Mouse (Mus musculus) hindbrain, embryonic 15.5 days (tissue): ENCODE data around the gene Cnot8. TPM values are rescaled to one million over a fixed set of nuclear protein-coding genes. Genes with fewer than 3 reads are reported as not detected.
A peak's percentile ranks its signal among the peaks of the same experiment; 100 is the strongest.
"Not testable (repeated sequence)": the region's sequence is repeated elsewhere in the genome, so short reads cannot be mapped to it uniquely, and the experiment has no call there.

Source experiments
- ATAC-seq: fragments of 200-750 bp; cut with Nextera tagmentation; 2 replicates; pipeline ENCODE4 v1.8.0; 2017; ENCODE audit warnings: low read depth, moderate number of reproducible peaks, moderate TSS enrichment; ENCODE audit not compliant: low FRiP score
- H3K27ac ChIP-seq: fragments of 300-500 bp; sonication (generic); replicated peaks from 2 replicates; pipeline ENCODE4 v1.5.1; 2015; ENCODE audit warnings: mild to moderate bottlenecking, inconsistent platforms
- H3K27me3 ChIP-seq: fragments of 300-500 bp; sonication (generic); 2 replicates; pipeline ENCODE4 v1.6.1; 2015; ENCODE audit warnings: control low read depth, inconsistent platforms
- H3K36me3 ChIP-seq: fragments of 300-500 bp; sonication (generic); 2 replicates; pipeline ENCODE4 v1.6.1; 2015; ENCODE audit warnings: control low read depth, inconsistent platforms
- H3K4me1 ChIP-seq: fragments of 300-500 bp; sonication (generic); replicated peaks from 2 replicates; pipeline ENCODE4 v1.6.1; 2015; ENCODE audit warnings: control low read depth, inconsistent platforms
- H3K4me2 ChIP-seq: fragments of 300-500 bp; sonication (generic); 2 replicates; pipeline ENCODE4 v1.6.1; 2015; ENCODE audit warnings: moderate library complexity, mild to moderate bottlenecking, inconsistent platforms
- H3K4me3 ChIP-seq: fragments of 300-500 bp; sonication (generic); 2 replicates; pipeline ENCODE4 v1.5.1; 2015; ENCODE audit warnings: mild to moderate bottlenecking, inconsistent platforms
- H3K9ac ChIP-seq: fragments of 300-500 bp; sonication (generic); 2 replicates; pipeline ENCODE4 v1.6.1; 2015; ENCODE audit warnings: inconsistent platforms
- H3K9me3 ChIP-seq: fragments of 300-500 bp; sonication (generic); 2 replicates; pipeline ENCODE4 v1.6.1; 2016; ENCODE audit warnings: control low read depth, inconsistent platforms
- WGBS: fragments of 180-500 bp; shearing (Covaris S2); methylation state at CpG from one replicate; pipeline ENCODE4 v1.1.7; 2015; 5-methylcytosine and 5-hydroxymethylcytosine counted together
- polyA plus RNA-seq: library from polyadenylated mRNA; unstranded; fragments of >200 nt; fragmentation: Nextera tagmentation; extraction: Ambion mirVana; gene quantifications from 2 replicates; pipeline ENCODE4 v1.2.1, GENCODE M21; 2015

Gene Cnot8
- polyA plus RNA-seq = 103 and 106 TPM in 2 replicates

GRCm38 (mm10) chr11:58103697-58104306, at the start of gene Cnot8:
Gene Cnot8, plus strand, starts transcription at chr11:58104153.
- WGBS = under 1% methylated on average over 55 of the region's 55 CpGs
- peak; percentile 97 for ATAC-seq

GRCm38 (mm10) chr11:58057455-58057854, 46.5 kb upstream of the Cnot8 start:
- H3K27me3 ChIP-seq = no peaks in the 10 kb centered on the region
- no peak overlapping the region for H3K9ac ChIP-seq
- WGBS = 41% methylated on average over 6 of the region's 6 CpGs
- no peak overlapping the region for H3K4me3 ChIP-seq
- H3K4me2 ChIP-seq = no peak overlapping the region
- H3K9me3 ChIP-seq = no peaks in the 10 kb centered on the region
- H3K4me1 ChIP-seq = no peaks in the 10 kb centered on the region
- no peak overlapping the region for H3K27ac ChIP-seq
- no peak for ATAC-seq
- peaks cover 61% of the 10 kb centered on the region for H3K36me3 ChIP-seq

More at GRCm38 (mm10) chr11:58103697-58104306, at the start of gene Cnot8:
- peak within 1 kb of the TSS; percentile 89 for H3K27ac ChIP-seq
- H3K9me3 ChIP-seq = no peaks in the 10 kb centered on the region
- H3K36me3 ChIP-seq = no peaks in the 10 kb centered on the region
- H3K4me2 ChIP-seq = peak within 1 kb of the TSS; percentile 69
- peaks cover 36% of the 10 kb centered on the region for H3K4me1 ChIP-seq
- peaks cover 5% of the 10 kb centered on the region for H3K27me3 ChIP-seq
- peak within 1 kb of the TSS; percentile 93 for H3K4me3 ChIP-seq
- peak within 1 kb of the TSS; percentile 89 for H3K9ac ChIP-seq

GRCm38 (mm10) chr11:58059752-58060151, 44.2 kb upstream of the Cnot8 start:
- H3K4me1 ChIP-seq, H3K4me3 ChIP-seq: not testable (repeated sequence)

DNA sequence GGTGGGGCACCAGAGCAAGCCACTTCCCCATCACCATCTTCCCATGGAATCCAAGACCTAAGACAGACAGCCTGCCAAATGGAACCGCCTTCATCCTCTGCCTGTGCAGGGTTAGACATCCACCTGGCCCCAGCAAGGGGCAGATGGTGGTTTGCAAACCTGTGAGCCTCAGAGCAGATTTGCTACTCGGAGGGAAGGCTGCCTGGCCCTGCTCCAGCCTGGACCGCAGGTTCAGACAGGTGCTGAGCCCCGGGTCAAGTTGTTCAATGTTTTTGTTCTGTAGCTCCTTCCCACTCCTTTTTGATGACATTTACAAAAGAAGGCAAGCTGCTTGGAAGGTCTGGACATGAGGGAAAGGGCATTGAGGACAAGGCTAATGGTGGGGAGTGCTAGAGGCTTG, 42.7 kb upstream of the Cnot8 start:
- not testable (repeated sequence) for H3K27ac ChIP-seq, H3K27me3 ChIP-seq, H3K4me1 ChIP-seq, H3K4me2 ChIP-seq, H3K9me3 ChIP-seq, H3K9ac ChIP-seq, H3K4me3 ChIP-seq, ATAC-seq
- 96% methylated on average over 4 of the region's 4 CpGs for WGBS
- H3K36me3 ChIP-seq = peaks cover 28% of the 10 kb centered on the region

More at GRCm38 (mm10) chr11:58059752-58060151, 44.2 kb upstream of the Cnot8 start:
- H3K9ac ChIP-seq, H3K27ac ChIP-seq, H3K9me3 ChIP-seq, H3K27me3 ChIP-seq, H3K4me2 ChIP-seq: not testable (repeated sequence)
- WGBS = 92% methylated on average over 7 of the region's 7 CpGs
- peaks cover 40% of the 10 kb centered on the region for H3K36me3 ChIP-seq
- 0 out of 2 replicates have a peak, but pooled peaks have one; percentile 36 for ATAC-seq

DNA sequence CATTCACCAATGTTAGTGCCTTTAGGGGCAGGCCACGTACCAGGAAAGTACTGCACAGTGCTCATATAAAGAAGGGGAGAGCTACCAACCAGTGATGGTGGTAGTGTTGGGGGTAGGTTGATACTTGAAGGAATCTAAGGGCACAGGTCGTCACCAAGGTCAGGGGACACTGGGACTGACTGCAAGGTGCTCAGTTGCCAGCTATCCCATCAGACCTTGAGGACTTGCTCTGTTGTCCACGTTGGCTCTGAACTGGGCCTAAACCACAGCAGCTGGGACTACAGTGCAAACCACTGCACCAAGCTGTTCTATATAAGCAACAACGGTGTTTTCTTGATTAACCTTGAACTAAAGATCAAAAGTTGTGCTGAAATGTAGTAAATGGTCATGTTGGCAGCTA, 41.4 kb upstream of the Cnot8 start:
- Histone ChIP-seq H3K27me3 (no peaks in the 10 kb centered on the region), H3K9ac (no peak overlapping the region), H3K27ac (no peak overlapping the region), H3K4me2 (no peak overlapping the region), H3K9me3 (no peaks in the 10 kb centered on the region), H3K36me3 (peaks cover 16% of the 10 kb centered on the region), H3K4me1 (0 out of 2 replicates have a peak, but pooled peaks cover 5% of the 10 kb centered on the region), H3K4me3 (no peak overlapping the region)
- ATAC-seq = no peak
- WGBS = 89% methylated on average over 4 of the region's 4 CpGs

- Histone ChIP-seq H3K9ac (no peak overlapping the region), H3K27me3 (no peaks in the 10 kb centered on the region), H3K27ac (no peak overlapping the region), H3K36me3 (no peaks in the 10 kb centered on the region; the same call in 1 of the 2 replicates), H3K4me2 (no peak overlapping the region), H3K9me3 (no peaks in the 10 kb centered on the region), H3K4me1 (0 out of 2 replicates have a peak, but pooled peaks cover 5% of the 10 kb centered on the region), H3K4me3 (no peak overlapping the region)
- 89% methylated on average over 4 of the region's 4 CpGs for WGBS
- no peak for ATAC-seq
Measured at GRCm38 (mm10) chr11:58065025-58065424, 38.9 kb upstream of the Cnot8 start.

DNA sequence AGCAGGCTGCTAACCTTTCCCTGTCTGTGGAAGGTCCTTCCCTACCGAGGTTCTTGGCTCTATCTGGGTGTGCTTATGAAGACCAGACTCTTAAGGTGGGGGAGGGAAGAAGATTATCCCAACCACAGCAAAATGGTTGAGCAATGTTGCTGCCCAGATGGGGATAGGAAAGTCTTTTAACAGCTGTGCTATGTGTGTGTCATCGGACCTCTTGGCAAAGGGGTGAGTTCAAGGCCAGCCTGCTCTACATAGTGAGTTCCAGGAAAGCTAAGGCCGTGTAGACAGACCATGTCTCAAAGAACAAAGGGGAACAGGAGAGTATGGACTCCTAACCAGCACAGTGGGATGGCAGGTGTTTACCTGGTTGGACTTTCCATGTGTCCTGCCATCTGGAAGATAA, 31.0 kb upstream of the Cnot8 start:
- H3K27ac ChIP-seq = no peak overlapping the region
- H3K36me3 ChIP-seq = no peaks in the 10 kb centered on the region
- H3K27me3 ChIP-seq = no peaks in the 10 kb centered on the region
- WGBS = 86% methylated on average over 3 of the region's 3 CpGs
- no peak for ATAC-seq
- no peak overlapping the region for H3K4me3 ChIP-seq
- no peaks in the 10 kb centered on the region for H3K9me3 ChIP-seq
- no peak overlapping the region for H3K4me2 ChIP-seq
- H3K9ac ChIP-seq = no peak overlapping the region
- no peaks in the 10 kb centered on the region for H3K4me1 ChIP-seq

- Histone ChIP-seq H3K9ac (no peak overlapping the region), H3K27me3 (no peaks in the 10 kb centered on the region), H3K9me3 (no peaks in the 10 kb centered on the region), H3K4me1 (no peaks in the 10 kb centered on the region), H3K4me2 (no peak overlapping the region), H3K4me3 (no peak overlapping the region), H3K27ac (no peak overlapping the region), H3K36me3 (no peaks in the 10 kb centered on the region)
- 74% methylated on average over 4 of the region's 4 CpGs for WGBS
- no peak for ATAC-seq
Measured at GRCm38 (mm10) chr11:58077270-58077669, 26.7 kb upstream of the Cnot8 start.

- 90% methylated on average over 6 of the region's 6 CpGs for WGBS
- no peak for ATAC-seq
- H3K4me3 ChIP-seq = no peak overlapping the region
Measured at GRCm38 (mm10) chr11:58081716-58082115, 22.2 kb upstream of the Cnot8 start.

GRCm38 (mm10) chr11:58092541-58092940, 11.4 kb upstream of the Cnot8 start:
- Histone ChIP-seq H3K9me3 (no peaks in the 10 kb centered on the region), H3K4me3 (no peak overlapping the region), H3K9ac (no peak overlapping the region), H3K27me3 (0 out of 2 replicates have a peak, but pooled peaks cover 3% of the 10 kb centered on the region), H3K36me3 (no peaks in the 10 kb centered on the region), H3K4me1 (peaks cover under 1% of the 10 kb centered on the region; the same call in 1 of the 2 replicates), H3K27ac (no peak overlapping the region), H3K4me2 (no peak overlapping the region)
- WGBS = 64% methylated on average over 4 of the region's 4 CpGs
- no peak for ATAC-seq

More at GRCm38 (mm10) chr11:58081716-58082115, 22.2 kb upstream of the Cnot8 start:
- Histone ChIP-seq H3K4me2 (no peak overlapping the region), H3K27ac (no peak overlapping the region), H3K27me3 (no peaks in the 10 kb centered on the region), H3K4me1 (no peaks in the 10 kb centered on the region), H3K9me3 (no peaks in the 10 kb centered on the region), H3K36me3 (no peaks in the 10 kb centered on the region), H3K9ac (no peak overlapping the region)

DNA sequence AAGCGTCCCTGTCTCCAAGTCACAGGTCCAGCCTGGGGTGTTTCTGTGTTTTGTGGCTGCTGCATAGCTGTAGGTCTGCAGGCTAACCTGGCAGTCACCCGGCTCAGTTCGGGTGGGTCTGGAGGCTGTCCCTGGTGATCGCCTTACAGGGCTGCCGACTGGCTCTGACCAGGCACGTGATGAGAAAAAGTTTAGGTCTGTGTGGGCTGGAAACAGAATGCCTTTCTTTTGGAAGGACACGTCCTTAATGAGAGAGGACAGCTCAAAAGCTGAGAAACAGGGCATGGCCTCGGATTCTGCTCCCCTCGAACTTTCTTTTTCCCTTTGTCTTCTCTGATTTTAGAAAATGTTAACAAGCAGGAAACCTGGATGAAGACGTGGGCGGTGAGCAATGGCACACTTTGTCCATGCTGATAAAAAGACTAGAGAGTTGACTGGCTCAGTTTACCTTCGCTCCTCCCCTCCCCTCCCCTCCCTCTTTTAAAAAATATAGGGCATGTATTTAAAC, 10.9 kb upstream of the Cnot8 start, which contains the start of gene Gm12248:
Gene Gm12248, minus strand, starts transcription at position 114 of the 508 bp plus-strand sequence.
- Histone ChIP-seq H3K4me2 (no peak within 1 kb of the TSS), H3K27ac (no peak within 1 kb of the TSS), H3K27me3 (0 out of 2 replicates have a peak, but pooled peaks cover 3% of the 10 kb centered on the region), H3K36me3 (no peaks in the 10 kb centered on the region), H3K4me3 (no peak within 1 kb of the TSS), H3K9ac (no peak within 1 kb of the TSS), H3K9me3 (no peaks in the 10 kb centered on the region), H3K4me1 (peaks cover 5% of the 10 kb centered on the region; the same call in 1 of the 2 replicates)
- ATAC-seq = no peak
- 28% methylated on average over 12 of the region's 12 CpGs for WGBS

- ATAC-seq = no peak
- no peak overlapping the region for H3K4me3 ChIP-seq
- H3K4me2 ChIP-seq = no peak overlapping the region
- H3K9ac ChIP-seq = no peak overlapping the region
- no peaks in the 10 kb centered on the region for H3K36me3 ChIP-seq
- WGBS = 67% methylated on average over 4 of the region's 4 CpGs
- no peak overlapping the region for H3K27ac ChIP-seq
- H3K9me3 ChIP-seq = no peaks in the 10 kb centered on the region
- peaks cover 5% of the 10 kb centered on the region; the same call in 1 of the 2 replicates for H3K4me1 ChIP-seq
- peaks cover 14% of the 10 kb centered on the region for H3K27me3 ChIP-seq
Measured at GRCm38 (mm10) chr11:58094766-58095165, 9.2 kb upstream of the Cnot8 start.
